In the genomic region with DNA sequence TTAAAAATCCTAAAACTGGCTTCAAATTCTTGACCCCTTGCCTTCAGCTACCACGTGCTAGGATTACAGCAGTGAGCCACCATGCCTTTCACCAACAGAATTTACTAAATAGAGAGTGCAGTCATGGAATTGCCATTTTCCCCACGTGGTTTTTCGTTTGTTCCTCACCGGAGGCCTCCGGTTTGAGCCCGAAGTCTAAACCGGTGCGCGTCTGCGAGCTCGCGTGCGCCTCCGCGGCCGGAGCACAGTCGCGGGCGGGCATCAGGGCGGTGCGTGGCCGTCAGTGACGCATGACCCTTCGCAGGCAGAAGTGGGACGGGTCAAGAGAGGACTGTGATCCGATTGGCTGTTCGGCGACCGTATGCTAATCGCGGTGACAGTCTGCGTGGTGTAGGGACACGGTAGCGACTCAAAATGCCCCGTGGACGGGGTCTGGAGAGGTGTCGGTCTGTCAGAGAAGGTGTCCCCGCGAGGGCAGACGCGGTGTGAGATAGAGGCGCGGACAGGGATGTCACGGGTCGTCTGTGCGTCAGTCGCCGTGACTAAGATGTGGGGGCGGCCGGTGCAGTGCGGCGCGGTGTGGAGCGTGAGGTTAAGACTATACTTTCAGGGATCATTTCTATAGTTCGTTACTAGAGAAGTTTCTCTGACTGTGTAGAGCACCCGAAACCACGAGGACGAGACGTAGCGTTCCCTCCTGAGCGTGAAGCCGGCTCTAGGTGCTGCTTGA, we compare ENCODE assay signal across 8 mouse cellular contexts. TPM values are rescaled to one million over a fixed set of nuclear protein-coding genes. Genes with fewer than 3 reads are reported as not detected.
DNase-seq lines count a peak whose midpoint lies in the region; ATAC-seq lines count a peak whose summit lies in the region.
"Not testable (repeated sequence)": the region's sequence is repeated elsewhere in the genome, so short reads cannot be mapped to it uniquely, and the experiment has no call there.

No protein-coding gene starts in this region.

- H3K4me2 ChIP-seq in hindbrain, embryonic 12.5 days (replicated peaks), result peak overlapping the region; percentile 53

- H3K4me3 ChIP-seq in hindbrain, embryonic 12.5 days, result peak overlapping the region; percentile 27

- DNase-seq in MN1 (ENCODE audit: low spot score), result peak; percentile 74
- peak; percentile 81 to 86 for DNase-seq in cerebellum, postnatal 14 days
- DNase-seq in frontal cortex, postnatal 14 days (ENCODE audit: low spot score in 2 of 2), result peak; percentile 75 to 83
- DNase-seq in layer of hippocampus, postnatal 25 days (ENCODE audit: extremely low spot score in 1 of 2, low spot score in 1 of 2), result peak; percentile 53 to 56
- DNase-seq in lung, postnatal 10 days, result peak; percentile 88
- peak; percentile 64 for DNase-seq in ovary, postnatal 14 days (ENCODE audit: low spot score)
- DNase-seq in thymus, postnatal 14 days, result peak; percentile 78

- not testable (repeated sequence) for H3K4me1 ChIP-seq in hindbrain, embryonic 12.5 days

- H3K27ac ChIP-seq in hindbrain, embryonic 12.5 days, result peak overlapping the region; percentile 74

- not testable (repeated sequence) for H3K9me3 ChIP-seq in hindbrain, embryonic 12.5 days (replicated peaks)

- H3K36me3 ChIP-seq in hindbrain, embryonic 12.5 days, result not testable (repeated sequence)

- not testable (repeated sequence) for H3K27me3 ChIP-seq in hindbrain, embryonic 12.5 days

- WGBS in hindbrain, embryonic 12.5 days, result under 1% methylated on average over 33 of the region's 62 CpGs

- peak; percentile 100 for ATAC-seq in hindbrain, embryonic 12.5 days (ENCODE audit: low FRiP score)

- H3K9ac ChIP-seq in hindbrain, embryonic 12.5 days, result peak overlapping the region; percentile 35; the same call in 1 of the 2 replicates

RNA-seq across cellular contexts. Expression of gene Tex14, which starts 37.9 kb away (rescaled TPM):
- polyA plus RNA-seq in hindbrain, embryonic 12.5 days (2016; fragmentation: Nextera tagmentation; extraction: Ambion mirVana), result 0.10 and 0.38 TPM in 2 replicates
- under 1 TPM; 0.37 to 0.82 TPM for total RNA-seq in layer of hippocampus, postnatal 25 days (2021)

RNA-seq across cellular contexts. Expression of gene Rad51c, which starts 38.1 kb away (rescaled TPM):
- 8.6 and 10.1 TPM in 2 replicates for polyA plus RNA-seq in hindbrain, embryonic 12.5 days (2016; fragmentation: Nextera tagmentation; extraction: Ambion mirVana)
- 1 to 10 TPM; 3.5 to 4.4 TPM for total RNA-seq in layer of hippocampus, postnatal 25 days (2021)

Comparison
In these comparisons a context has a peak if more than half of its experiments do, and no peak if none do; other contexts are left out.
1. Peak in every context shown above with its lines: DNase-seq, ATAC-seq, H3K4me3 ChIP-seq and H3K27ac ChIP-seq.